Mouse (Mus musculus) stomach, embryonic 16.5 days (tissue): Measurements from ENCODE around the gene Dynlt1f. TPM values are rescaled to one million over a fixed set of nuclear protein-coding genes. Genes with fewer than 3 reads are reported as not detected.
"Not testable (repeated sequence)": the region's sequence is repeated elsewhere in the genome, so short reads cannot be mapped to it uniquely, and the experiment has no call there.

Experiments used
- ATAC-seq: fragments of 200-750 bp; cut with Nextera tagmentation; 2 replicates; pipeline ENCODE4 v1.8.0; 2017; ENCODE audit warnings: moderate number of reproducible peaks, moderate TSS enrichment; ENCODE audit not compliant: insufficient read depth, low FRiP score
- H3K27ac ChIP-seq: fragments of 300-500 bp; sonication (generic); 2 replicates; pipeline ENCODE4 v1.5.1; 2014; ENCODE audit warnings: low read length
- H3K27me3 ChIP-seq: fragments of 300-500 bp; sonication (generic); 2 replicates; pipeline ENCODE4 v1.6.1; 2014; ENCODE audit warnings: low read length, control low read depth, mixed read lengths; ENCODE audit not compliant: control insufficient read depth, insufficient read depth
- H3K36me3 ChIP-seq: fragments of 300-500 bp; sonication (generic); 2 replicates; pipeline ENCODE4 v1.6.1; 2014; ENCODE audit warnings: low read length; ENCODE audit not compliant: control insufficient read depth, insufficient read depth
- H3K4me1 ChIP-seq: fragments of 300-500 bp; sonication (generic); 2 replicates; pipeline ENCODE4 v1.6.1; 2014; ENCODE audit warnings: low read length, control low read depth, mixed read lengths; ENCODE audit not compliant: control insufficient read depth, insufficient read depth
- H3K4me2 ChIP-seq: fragments of 300-500 bp; sonication (generic); 2 replicates; pipeline ENCODE4 v1.6.1; 2014; ENCODE audit warnings: low read depth, low read length, mixed read lengths
- H3K4me3 ChIP-seq: fragments of 300-500 bp; sonication (generic); replicated peaks from 2 replicates; pipeline ENCODE4 v1.5.1; 2014; ENCODE audit warnings: mild to moderate bottlenecking, low read length
- H3K9ac ChIP-seq: fragments of 300-500 bp; sonication (generic); 2 replicates; pipeline ENCODE4 v1.6.1; 2014; ENCODE audit warnings: low read length
- H3K9me3 ChIP-seq: fragments of 300-500 bp; sonication (generic); replicated peaks from 2 replicates; pipeline ENCODE4 v1.6.1; 2016; ENCODE audit warnings: low read length, control low read depth; ENCODE audit not compliant: control insufficient read depth
- WGBS: fragments of 180-500 bp; shearing (Covaris S2); extraction: QIAGEN DNeasy Blood & Tissue Kit; methylation state at CpG from one replicate; pipeline ENCODE4 v1.1.7; 2014; 5-methylcytosine and 5-hydroxymethylcytosine counted together
- polyA plus RNA-seq: library from polyadenylated mRNA; unstranded; fragments of >200 nt; fragmentation: Nextera tagmentation; extraction: Ambion mirVana; gene quantifications from 2 replicates; pipeline ENCODE4 v1.2.1, GENCODE M21; 2015

The Dynlt1f gene
- polyA plus RNA-seq, 1 experiment from 2014 or later = 215 TPM

- WGBS = 93% methylated on average over 3 of the region's 3 CpGs
- H3K27me3 ChIP-seq, ATAC-seq: not testable (repeated sequence)
These were observed 8.2 kb downstream of the Dynlt1f start for GRCm38 (mm10) chr17:6647452-6647851.

GRCm38 (mm10) chr17:6646841-6647240, 8.9 kb downstream of the Dynlt1f start:
- not testable (repeated sequence) for H3K9ac ChIP-seq, H3K36me3 ChIP-seq, H3K4me2 ChIP-seq, ATAC-seq, H3K27ac ChIP-seq, H3K9me3 ChIP-seq, H3K4me1 ChIP-seq, H3K4me3 ChIP-seq, H3K27me3 ChIP-seq
- 98% methylated on average over 8 of the region's 8 CpGs for WGBS

More at GRCm38 (mm10) chr17:6647452-6647851, 8.2 kb downstream of the Dynlt1f start:
- H3K4me3 ChIP-seq, H3K9ac ChIP-seq, H3K36me3 ChIP-seq, H3K4me2 ChIP-seq, H3K27ac ChIP-seq, H3K9me3 ChIP-seq, H3K4me1 ChIP-seq: not testable (repeated sequence)

GRCm38 (mm10) chr17:6645668-6646067, 10.0 kb downstream of the Dynlt1f start:
- 81% methylated on average over 3 of the region's 4 CpGs for WGBS
- not testable (repeated sequence) for H3K4me2 ChIP-seq

GRCm38 (mm10) chr17:6644673-6645072, 11.0 kb downstream of the Dynlt1f start:
- WGBS = 77% methylated on average over 4 of the region's 4 CpGs

More at GRCm38 (mm10) chr17:6645668-6646067, 10.0 kb downstream of the Dynlt1f start:
- H3K27me3 ChIP-seq, H3K9me3 ChIP-seq, H3K36me3 ChIP-seq, H3K4me3 ChIP-seq, H3K4me1 ChIP-seq, ATAC-seq, H3K27ac ChIP-seq, H3K9ac ChIP-seq: not testable (repeated sequence)

GRCm38 (mm10) chr17:6644210-6644609, 11.5 kb downstream of the Dynlt1f start:
- H3K27me3 ChIP-seq, H3K4me2 ChIP-seq, ATAC-seq, H3K9me3 ChIP-seq, H3K36me3 ChIP-seq, H3K4me1 ChIP-seq, H3K4me3 ChIP-seq, H3K27ac ChIP-seq, H3K9ac ChIP-seq: not testable (repeated sequence)
- WGBS = 91% methylated on average over 8 of the region's 9 CpGs

More at GRCm38 (mm10) chr17:6644673-6645072, 11.0 kb downstream of the Dynlt1f start:
- H3K4me2 ChIP-seq, H3K9me3 ChIP-seq, H3K4me3 ChIP-seq, H3K36me3 ChIP-seq, H3K27ac ChIP-seq, H3K27me3 ChIP-seq, H3K9ac ChIP-seq, H3K4me1 ChIP-seq, ATAC-seq: not testable (repeated sequence)

GRCm38 (mm10) chr17:6640771-6641429, 14.8 kb downstream of the Dynlt1f start:
- H3K27me3 ChIP-seq, H3K4me3 ChIP-seq, H3K4me2 ChIP-seq, H3K9ac ChIP-seq, H3K36me3 ChIP-seq, H3K9me3 ChIP-seq, H3K27ac ChIP-seq, H3K4me1 ChIP-seq: not testable (repeated sequence)
- 63% methylated on average over 14 of the region's 14 CpGs for WGBS
- ATAC-seq = peak; percentile 90

GRCm38 (mm10) chr17:6640044-6640637, 15.6 kb downstream of the Dynlt1f start:
- not testable (repeated sequence) for H3K27me3 ChIP-seq, H3K9ac ChIP-seq, H3K36me3 ChIP-seq, H3K9me3 ChIP-seq, H3K4me3 ChIP-seq, H3K4me1 ChIP-seq, ATAC-seq, H3K27ac ChIP-seq, H3K4me2 ChIP-seq
- WGBS = 85% methylated on average over 10 of the region's 10 CpGs

GRCm38 (mm10) chr17:6639486-6639885, 16.2 kb downstream of the Dynlt1f start:
- 96% methylated on average over 14 of the region's 21 CpGs for WGBS
- H3K4me3 ChIP-seq, H3K27me3 ChIP-seq, H3K4me1 ChIP-seq, H3K9me3 ChIP-seq, H3K4me2 ChIP-seq, H3K27ac ChIP-seq, H3K9ac ChIP-seq, H3K36me3 ChIP-seq: not testable (repeated sequence)
- peak; percentile 9; the same call in 1 of the 2 replicates for ATAC-seq

GRCm38 (mm10) chr17:6638444-6638843, 17.3 kb downstream of the Dynlt1f start:
- H3K4me2 ChIP-seq, H3K36me3 ChIP-seq, H3K9me3 ChIP-seq, H3K9ac ChIP-seq, ATAC-seq, H3K4me1 ChIP-seq, H3K4me3 ChIP-seq, H3K27me3 ChIP-seq, H3K27ac ChIP-seq: not testable (repeated sequence)
- WGBS = 86% methylated on average over 8 of the region's 8 CpGs
